Mouse (Mus musculus) cerebellum, postnatal 36 days (tissue): ENCODE measurements around the gene Gart.

ENCODE experiments used
- DNase-seq, 2 experiments: peaks; one replicate each; pipeline ENCODE4 v3.0.0; 2021 to 2022; ENCODE audit warnings: mixed read lengths in 2 of 2

Gene Gart

DNA sequence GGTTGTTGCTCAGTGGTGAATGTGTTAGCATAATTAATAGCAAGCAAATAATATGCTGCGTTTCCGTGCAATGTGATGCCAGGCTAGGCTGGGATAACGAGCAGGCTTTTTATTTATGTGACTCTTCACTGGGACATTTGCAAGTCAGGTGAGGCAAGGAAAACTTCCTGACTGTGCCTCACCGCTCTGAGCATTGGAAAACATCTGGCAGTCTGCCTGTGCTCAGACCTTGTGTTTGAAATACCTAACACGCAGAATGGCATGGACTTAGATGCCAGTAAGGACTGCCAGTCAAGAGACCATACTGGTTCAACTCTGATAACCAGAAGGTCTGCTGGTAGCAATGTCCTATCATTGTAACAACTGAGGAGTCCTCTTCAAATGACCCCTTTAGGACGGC, 41.6 kb downstream of the Gart start:
- no peak for DNase-seq

GRCm38 (mm10) chr16:91601693-91602092, 45.1 kb downstream of the Gart start:
- no peak for DNase-seq

- no peak for DNase-seq
These were observed 45.7 kb downstream of the Gart start for GRCm38 (mm10) chr16:91601081-91601480.

- no peak for DNase-seq
These were observed 47.5 kb downstream of the Gart start for GRCm38 (mm10) chr16:91599242-91599641.

- DNase-seq: peak; percentile 99 to 100
These were observed 49.1 kb downstream of the Gart start, which contains the start of gene Tmem50b for GRCm38 (mm10) chr16:91597672-91598010. TSS of gene Tmem50b (minus strand) at chr16:91597800.

DNA sequence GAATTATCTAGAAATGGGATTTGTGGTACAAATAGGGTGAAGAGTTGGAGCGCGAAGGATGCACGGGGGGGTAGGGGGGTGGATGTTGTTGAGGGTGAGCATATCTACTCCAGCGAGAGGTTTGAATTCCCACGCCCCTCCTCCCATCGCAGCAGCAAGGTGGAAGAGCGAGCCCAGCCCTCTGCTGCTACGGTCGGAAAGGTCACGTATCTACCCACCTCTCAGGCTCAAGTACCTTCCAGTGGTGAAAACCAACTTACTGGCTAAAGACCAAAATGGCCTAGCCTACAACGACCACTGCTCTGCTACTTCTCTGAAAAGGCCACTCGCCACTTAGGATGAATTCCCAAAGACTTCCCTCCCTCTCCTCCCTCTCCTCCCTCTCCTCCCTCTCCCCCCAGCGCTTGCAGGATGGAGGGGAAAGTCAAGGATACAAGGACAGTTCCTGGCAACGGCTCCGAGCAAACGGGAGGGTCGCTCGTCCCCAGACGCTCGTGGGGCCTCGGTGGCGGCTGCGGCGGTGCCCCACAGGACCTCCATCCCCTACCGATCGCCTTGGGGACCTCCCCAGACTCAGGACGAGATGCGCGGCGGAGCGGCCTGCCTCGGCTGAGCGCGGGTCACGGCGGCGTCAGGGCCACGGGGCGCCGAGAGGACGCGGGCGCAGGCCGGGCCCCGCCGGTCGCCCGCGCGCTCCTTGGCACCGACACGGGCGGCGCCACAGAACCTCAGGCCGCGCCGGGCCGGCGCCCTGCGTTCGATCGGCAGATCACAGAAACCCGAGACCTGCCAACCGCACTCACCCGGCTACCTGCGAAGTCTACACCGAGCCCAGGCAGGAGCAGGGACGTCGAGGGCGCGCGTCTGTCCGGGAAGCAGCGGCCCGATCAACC, 49.7 kb downstream of the Gart start:
- DNase-seq: peak in 1 of 2 experiments; percentile 33

DNA sequence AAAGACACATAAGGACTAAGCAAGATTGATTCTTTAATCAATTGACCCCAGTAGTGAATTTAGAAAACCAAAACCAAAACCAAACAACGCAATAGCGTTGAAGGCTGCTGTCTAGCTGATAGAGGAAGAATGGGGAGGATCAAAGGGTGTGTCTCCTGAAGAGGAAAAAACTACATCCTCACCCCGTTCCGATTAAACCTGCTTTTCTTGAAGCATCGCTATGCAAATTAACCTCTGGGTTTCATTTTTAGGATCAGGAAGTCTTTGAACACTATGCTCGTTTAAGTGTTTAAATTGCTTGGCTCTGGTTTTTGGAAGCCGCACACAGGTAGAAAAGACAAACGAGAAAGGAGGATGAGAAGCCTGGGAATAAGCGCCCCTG, 50.4 kb downstream of the Gart start:
- no peak for DNase-seq

GRCm38 (mm10) chr16:91595076-91595475, 51.7 kb downstream of the Gart start:
- peak; percentile 74 to 82 for DNase-seq

GRCm38 (mm10) chr16:91593262-91593661, 53.5 kb downstream of the Gart start:
- DNase-seq: no peak

DNA sequence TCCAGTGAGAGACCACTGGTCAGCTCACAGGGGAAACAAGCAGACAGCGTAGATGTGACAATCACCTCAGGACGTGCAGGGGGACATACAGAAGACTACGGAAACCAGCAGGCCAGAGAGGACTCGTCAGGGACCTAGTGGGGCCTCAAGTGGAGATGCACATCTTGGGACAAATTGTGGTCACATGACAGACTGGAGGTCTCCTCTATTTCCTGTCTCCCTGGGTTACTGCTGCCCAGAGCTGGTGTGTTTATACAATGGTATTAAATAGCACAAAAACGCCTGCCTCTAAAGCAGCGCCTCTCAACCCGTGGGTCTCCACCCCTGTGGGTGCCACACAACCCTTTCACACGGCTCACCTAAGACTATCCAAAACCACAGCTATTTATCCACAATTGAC, 54.6 kb downstream of the Gart start:
- DNase-seq: no peak

- no peak for DNase-seq
These were observed 58.0 kb downstream of the Gart start for GRCm38 (mm10) chr16:91588703-91589102.

DNA sequence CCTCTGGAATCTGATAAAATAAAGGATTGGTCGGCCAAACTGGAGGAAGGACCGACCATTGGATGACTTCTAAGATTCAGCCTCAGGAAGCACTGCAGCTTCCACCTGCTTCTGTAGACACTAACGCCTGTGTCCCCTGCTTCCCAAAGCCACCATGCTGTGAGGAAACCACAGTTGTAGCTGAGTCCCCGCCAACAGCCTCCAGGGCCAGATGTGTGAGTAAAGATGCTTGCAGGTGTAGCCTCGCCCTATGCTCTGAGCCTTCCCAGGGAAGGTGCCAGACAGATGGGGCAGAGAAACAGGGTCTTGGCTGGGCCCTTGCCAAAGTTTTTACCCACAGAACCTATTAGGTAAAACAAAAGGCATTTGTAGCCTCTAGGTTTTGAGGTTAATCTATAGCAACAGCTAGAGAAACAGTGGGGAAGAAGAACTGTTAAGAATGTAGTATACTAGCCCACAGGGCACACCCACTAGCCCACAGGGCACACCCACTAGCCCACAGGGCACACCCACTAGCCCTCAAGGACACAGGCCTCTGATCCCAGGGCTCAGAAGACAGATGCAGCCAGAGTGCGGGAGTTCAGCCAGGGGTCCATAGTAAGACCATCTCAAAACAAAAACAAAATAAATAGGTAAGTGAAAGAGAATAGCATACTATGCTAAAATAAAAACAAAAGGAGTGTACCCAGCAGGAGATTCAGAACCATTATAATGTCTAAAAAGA, 58.9 kb downstream of the Gart start:
- DNase-seq: no peak

- no peak for DNase-seq
These were observed 60.5 kb downstream of the Gart start for GRCm38 (mm10) chr16:91586244-91586643.

DNA sequence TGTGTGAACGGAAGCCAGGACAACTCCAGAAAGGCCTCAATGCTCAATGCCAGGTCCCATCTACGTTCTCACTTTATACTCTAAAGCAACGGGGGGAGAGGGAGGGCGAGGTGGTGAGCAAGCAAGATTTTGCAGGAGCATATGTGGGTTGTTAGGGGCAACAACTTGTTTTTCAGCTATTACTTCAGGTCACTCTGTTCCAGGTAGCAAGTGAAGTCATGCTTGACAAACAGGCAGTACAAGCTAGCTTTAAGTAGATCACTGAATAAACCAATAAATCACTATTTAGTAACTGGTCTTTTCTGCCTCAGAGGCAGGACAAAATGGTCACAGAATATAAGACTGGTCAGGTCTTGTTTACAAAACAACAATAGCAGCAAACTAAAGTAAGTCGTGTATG, 61.1 kb downstream of the Gart start:
- DNase-seq: no peak

GRCm38 (mm10) chr16:91582307-91582706, 64.4 kb downstream of the Gart start:
- DNase-seq: peak in 1 of 2 experiments; percentile 36

DNA sequence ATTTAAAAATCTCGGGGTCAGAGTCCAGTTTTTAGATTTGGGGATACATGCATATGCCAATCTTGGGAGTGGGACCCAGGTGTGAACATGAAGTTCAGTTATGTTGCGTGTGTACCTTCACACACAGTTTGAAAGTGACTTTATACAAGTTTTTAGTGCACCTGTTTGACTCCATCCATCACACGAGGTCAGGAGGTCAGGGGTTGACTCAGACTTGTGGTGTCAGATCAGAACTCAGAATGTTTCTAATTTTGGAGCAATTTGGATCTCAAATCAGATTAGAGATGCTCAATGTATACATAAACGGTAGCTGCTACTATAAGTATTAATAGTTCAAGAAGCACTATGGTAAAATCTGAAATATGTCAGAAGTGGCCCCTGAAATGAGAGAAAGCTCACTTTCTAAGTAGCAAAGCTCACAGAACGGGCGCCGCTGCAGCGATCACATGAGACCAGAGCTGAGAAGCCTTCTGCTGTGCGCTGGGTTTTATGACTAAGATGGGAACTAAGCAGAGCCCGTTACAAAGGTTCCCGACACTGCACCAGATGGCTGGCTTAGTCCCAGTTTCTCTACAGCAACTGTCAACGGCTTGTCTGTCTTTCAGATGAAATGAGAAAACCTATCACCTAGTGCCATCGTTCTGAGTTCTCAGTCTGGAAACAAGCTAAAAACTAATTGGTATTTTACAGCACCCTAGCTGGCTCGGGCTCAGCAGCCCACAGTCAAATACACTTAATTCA, 67.6 kb downstream of the Gart start:
- DNase-seq: peak; percentile 18 to 26

DNA sequence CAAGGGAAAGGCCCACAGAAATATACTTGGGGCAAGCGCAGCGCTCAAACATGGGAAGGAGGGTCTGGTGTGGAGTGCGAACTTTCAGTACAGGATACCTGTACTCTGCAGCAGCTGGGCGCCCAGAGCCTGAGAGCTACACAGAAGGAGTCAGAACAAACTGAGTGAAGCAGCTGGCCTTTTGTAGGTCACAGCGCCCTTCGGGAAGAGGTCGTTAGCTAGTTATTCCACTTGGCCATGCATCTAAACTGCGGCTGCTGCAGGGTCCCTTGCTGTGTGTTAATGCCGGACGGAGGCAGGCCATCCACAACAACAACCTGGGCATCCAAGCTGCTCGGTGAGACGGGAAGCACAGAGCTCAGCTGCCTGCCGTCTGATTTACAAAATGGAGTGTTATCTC, 71.6 kb downstream of the Gart start:
- no peak for DNase-seq
